Mouse (Mus musculus) spleen, adult 2 months (tissue): ENCODE measurements around the gene Olfr1411.

Experiments
- CTCF ChIP-seq: fragments of 200-500 bp; IDR thresholded peaks from 2 replicates; pipeline ENCODE4 v1.5.1; 2011; ENCODE audit warnings: mild to moderate bottlenecking, inconsistent platforms; ENCODE audit not compliant: insufficient read depth, insufficient read length, insufficient replicate concordance; ENCODE audit errors: extremely low read depth
- POLR2A ChIP-seq: fragments of 200-500 bp; IDR thresholded peaks from 2 replicates; pipeline ENCODE4 v1.6.1; 2011; ENCODE audit warnings: low read depth, low read length, inconsistent platforms

DNA sequence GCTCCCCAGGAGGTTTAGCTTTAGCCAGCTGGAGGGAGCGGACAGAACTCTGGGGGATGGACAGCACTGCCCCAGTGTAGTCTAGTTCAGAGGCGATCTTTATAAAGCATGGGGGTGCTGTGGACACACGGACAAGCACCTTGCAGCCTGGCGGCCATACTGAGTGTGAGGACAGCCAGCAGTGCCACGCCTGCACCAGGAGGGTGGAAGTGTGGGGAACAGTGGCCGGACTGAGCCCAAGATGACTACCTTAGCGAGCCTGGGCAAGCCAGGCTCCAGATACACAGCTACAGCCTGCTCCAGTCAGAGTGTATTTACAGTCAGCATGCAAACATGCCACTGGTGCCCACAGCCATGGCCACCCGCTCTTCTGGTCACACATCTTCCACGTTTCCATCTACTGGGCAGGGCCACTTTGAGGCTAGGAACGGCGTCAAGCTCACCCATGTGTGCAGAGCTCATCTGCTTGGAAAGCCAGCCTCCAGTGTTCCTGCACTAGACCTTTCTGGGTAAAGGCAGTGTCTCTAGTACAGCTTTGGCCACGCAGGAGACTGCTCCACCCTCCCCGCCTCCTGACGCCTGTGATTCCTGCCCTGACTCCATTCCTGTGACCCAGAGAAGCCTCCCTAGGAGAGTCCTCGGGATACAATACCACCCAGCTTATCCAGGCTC, 43.4 kb downstream of the Olfr1411 start:
- no peak for TF ChIP-seq CTCF
- no peak for TF ChIP-seq POLR2A
